Mouse (Mus musculus): ENCODE results near the gene Dync1li2.

- TF ChIP-seq CTCF (IDR thresholded peaks at IDR 0.05; ENCODE audit: control insufficient read depth, insufficient read depth, low read length) (no peak), POLR2A (IDR thresholded peaks at IDR 0.05; ENCODE audit: borderline replicate concordance, control insufficient read depth, low read depth, low read length) (no peak)
Measured at GRCm38 (mm10) chr8:104374864-104375846, 67.7 kb downstream of the Dync1li2 start.
